Mouse (Mus musculus) spleen, adult 12 weeks (tissue): ENCODE measurements around the gene Prkcb.

ENCODE experiments used
- DNase-seq: peaks from one replicate; pipeline ENCODE4 v3.0.0; 2022; ENCODE audit warnings: low spot score

Prkcb gene

DNA sequence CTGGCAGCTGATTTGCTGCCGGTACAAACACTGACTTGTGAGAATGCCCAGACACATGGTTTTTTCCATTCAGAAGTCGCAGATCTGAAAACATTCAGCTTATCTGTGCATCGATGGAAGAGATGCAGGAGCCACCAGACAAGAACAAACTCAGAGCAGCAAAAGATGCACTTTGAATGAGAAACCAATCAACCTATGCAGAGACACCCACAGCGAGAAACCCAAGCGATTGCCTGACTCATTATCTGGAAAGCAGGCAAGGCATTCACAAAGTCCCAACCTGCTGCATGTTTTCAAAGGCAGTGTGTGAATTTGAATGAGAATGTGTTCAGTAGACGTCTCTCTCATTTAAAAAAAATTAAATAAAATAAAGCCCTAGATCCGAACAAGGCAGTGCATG is 386.7 kb downstream of the Prkcb start:
- no peak for DNase-seq
